Mouse (Mus musculus): Measurements from ENCODE around the gene Ankrd45. TPM values are rescaled to one million over a fixed set of nuclear protein-coding genes. Genes with fewer than 3 reads are reported as not detected.
"Not testable (repeated sequence)": the region's sequence is repeated elsewhere in the genome, so short reads cannot be mapped to it uniquely, and the experiment has no call there.

Ankrd45 gene
- polyA plus RNA-seq, 1 experiment from 2014 or later = not detected

DNA sequence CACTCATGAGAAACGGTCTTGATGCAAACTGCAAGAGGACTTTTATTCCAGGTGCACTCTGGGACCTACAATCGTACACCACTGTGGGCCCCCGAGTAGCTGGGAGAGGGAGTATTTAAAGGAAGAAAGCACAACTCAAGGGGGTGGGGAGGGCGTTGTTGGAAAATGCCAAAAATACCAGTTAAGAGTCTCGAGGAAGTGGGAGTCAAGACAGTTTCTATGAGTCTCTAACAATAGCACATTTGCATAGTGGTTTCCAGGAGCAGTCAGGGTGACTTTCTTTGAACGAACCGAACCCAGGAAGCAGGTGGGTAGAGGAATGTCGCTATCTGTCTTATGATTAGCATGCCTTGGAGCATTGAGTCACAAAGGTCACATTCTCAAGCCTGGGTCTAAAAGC, 3.1 kb downstream of the Ankrd45 start:
- not testable (repeated sequence) for H3K9ac ChIP-seq; H3K9me3 ChIP-seq (replicated peaks); ATAC-seq; H3K4me2 ChIP-seq; H3K4me1 ChIP-seq; H3K27ac ChIP-seq; H3K4me3 ChIP-seq; H3K36me3 ChIP-seq
- WGBS (ENCODE audit: insufficient replicate concordance) = 68% methylated on average over 8 of the region's 8 CpGs
- peaks cover 19% of the 10 kb centered on the region for H3K27me3 ChIP-seq (replicated peaks)

GRCm38 (mm10) chr1:161147888-161148287, 5.4 kb downstream of the Ankrd45 start:
- ATAC-seq = no peak
- H3K9ac ChIP-seq = no peak overlapping the region
- 43% methylated on average over 2 of the region's 2 CpGs for WGBS (ENCODE audit: insufficient replicate concordance)

DNA sequence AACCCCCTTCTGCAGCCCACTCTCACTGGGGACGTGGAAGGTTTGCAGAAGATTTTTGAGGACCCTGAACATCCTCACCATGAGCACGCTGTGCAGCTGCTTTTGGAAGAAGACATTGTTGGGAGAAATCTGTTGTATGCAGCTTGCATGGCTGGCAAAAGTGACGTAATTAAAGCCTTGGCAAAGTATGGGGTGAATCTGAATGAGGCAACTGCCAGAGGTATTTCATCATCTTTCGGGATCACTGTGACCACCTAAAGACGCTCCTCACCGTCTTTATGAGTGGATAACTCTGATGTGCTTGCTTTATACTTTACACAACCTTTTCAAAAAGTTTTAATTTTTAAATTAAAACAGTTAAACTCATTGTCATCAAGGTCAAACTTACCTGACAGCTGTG, 8.6 kb downstream of the Ankrd45 start:
- H3K27me3 ChIP-seq (replicated peaks) = no peaks in the 10 kb centered on the region
- no peaks in the 10 kb centered on the region for H3K36me3 ChIP-seq

More at GRCm38 (mm10) chr1:161147888-161148287, 5.4 kb downstream of the Ankrd45 start:
- no peak overlapping the region for H3K4me3 ChIP-seq
- no peaks in the 10 kb centered on the region for H3K9me3 ChIP-seq (replicated peaks)
- H3K4me1 ChIP-seq = no peaks in the 10 kb centered on the region; the same call in 1 of the 2 replicates
- H3K27me3 ChIP-seq (replicated peaks) = peaks cover 9% of the 10 kb centered on the region
- H3K27ac ChIP-seq = no peak overlapping the region
- no peak overlapping the region for H3K4me2 ChIP-seq
- H3K36me3 ChIP-seq = no peaks in the 10 kb centered on the region

GRCm38 (mm10) chr1:161156546-161156945, 14.1 kb downstream of the Ankrd45 start:
- Histone ChIP-seq H3K4me1 (no peaks in the 10 kb centered on the region; the same call in none of the 2 replicates), H3K4me3 (no peak overlapping the region), H3K27ac (no peak overlapping the region), H3K27me3 (replicated peaks) (0 out of 2 replicates have a peak, but pooled peaks cover 4% of the 10 kb centered on the region), H3K36me3 (no peaks in the 10 kb centered on the region), H3K9me3 (replicated peaks) (no peaks in the 10 kb centered on the region), H3K4me2 (no peak overlapping the region), H3K9ac (no peak overlapping the region)
- ATAC-seq = no peak
- 72% methylated on average over 10 of the region's 10 CpGs for WGBS (ENCODE audit: insufficient replicate concordance)

More for the DNA sequence above, 8.6 kb downstream of the Ankrd45 start:
- no peak overlapping the region for H3K4me3 ChIP-seq
- H3K27ac ChIP-seq = no peak overlapping the region
- H3K4me1 ChIP-seq = no peaks in the 10 kb centered on the region; the same call in 1 of the 2 replicates
- no peak overlapping the region for H3K9ac ChIP-seq
- H3K9me3 ChIP-seq (replicated peaks) = no peaks in the 10 kb centered on the region
- no peak for ATAC-seq
- 66% methylated on average over 6 of the region's 6 CpGs for WGBS (ENCODE audit: insufficient replicate concordance)
- H3K4me2 ChIP-seq = no peak overlapping the region

- H3K36me3 ChIP-seq = no peaks in the 10 kb centered on the region
- no peak within 1 kb of the TSS for H3K4me2 ChIP-seq
- no peak within 1 kb of the TSS for H3K4me3 ChIP-seq
- no peak for ATAC-seq
- H3K9me3 ChIP-seq (replicated peaks) = no peaks in the 10 kb centered on the region
- H3K9ac ChIP-seq = no peak within 1 kb of the TSS
- H3K4me1 ChIP-seq = no peaks in the 10 kb centered on the region; the same call in 1 of the 2 replicates
- H3K27ac ChIP-seq = no peak within 1 kb of the TSS
- 67% methylated on average over 3 of the region's 3 CpGs for WGBS (ENCODE audit: insufficient replicate concordance)
- 0 out of 2 replicates have a peak, but pooled peaks cover 4% of the 10 kb centered on the region for H3K27me3 ChIP-seq (replicated peaks)
These were observed 16.7 kb downstream of the Ankrd45 start, which contains the start of gene Tex50 for GRCm38 (mm10) chr1:161159214-161159613. Tex50 (minus strand) TSS chr1:161159314.

DNA sequence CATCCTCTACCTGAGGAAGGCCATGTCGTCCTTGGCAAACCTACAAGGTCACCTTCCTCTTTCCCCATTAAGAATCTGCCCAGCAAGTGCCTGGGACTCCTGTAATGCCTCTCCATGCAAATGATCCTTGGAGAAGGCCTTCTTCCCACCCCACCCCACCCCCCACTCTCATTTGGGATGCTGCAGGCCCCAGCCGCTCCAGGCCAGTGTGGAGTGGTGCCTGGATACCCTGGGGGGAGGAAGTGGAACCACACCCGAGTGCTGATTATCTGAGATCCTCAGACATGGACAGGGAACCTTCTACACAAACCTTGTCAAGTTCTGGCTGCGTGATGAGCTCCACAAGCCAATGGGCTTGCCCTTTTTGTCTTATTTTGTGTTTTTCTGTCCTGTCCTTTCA, 17.8 kb downstream of the Ankrd45 start:
- Histone ChIP-seq H3K9me3 (replicated peaks) (no peaks in the 10 kb centered on the region), H3K27me3 (replicated peaks) (0 out of 2 replicates have a peak, but pooled peaks cover 4% of the 10 kb centered on the region), H3K36me3 (no peaks in the 10 kb centered on the region), H3K27ac (no peak overlapping the region), H3K4me1 (no peaks in the 10 kb centered on the region; the same call in 1 of the 2 replicates), H3K9ac (no peak overlapping the region), H3K4me3 (no peak overlapping the region), H3K4me2 (no peak overlapping the region)
- 28% methylated on average over 4 of the region's 4 CpGs for WGBS (ENCODE audit: insufficient replicate concordance)
- no peak for ATAC-seq

DNA sequence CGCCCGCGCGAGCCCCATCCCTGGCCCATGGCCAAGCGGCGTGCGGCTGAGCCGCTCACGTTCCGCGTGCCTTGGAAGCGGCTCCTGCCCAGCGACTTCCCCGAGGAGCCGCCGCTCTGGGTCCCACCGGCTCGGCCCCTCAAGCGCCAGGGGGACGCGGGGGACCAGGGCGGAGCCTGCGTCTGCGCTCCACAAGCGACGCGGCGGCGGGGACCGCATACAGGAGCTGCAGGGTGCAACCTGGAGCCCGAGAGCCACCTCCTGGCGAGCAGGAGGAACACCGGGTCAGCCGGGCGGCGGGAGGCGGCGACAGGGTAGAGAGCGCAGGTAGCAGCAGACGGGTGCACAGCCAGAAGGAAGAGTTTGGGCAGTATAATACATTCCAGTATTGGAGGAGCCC, 28.2 kb downstream of the Ankrd45 start:
- WGBS (ENCODE audit: insufficient replicate concordance) = 3% methylated on average over 40 of the region's 40 CpGs
- ATAC-seq = peak; percentile 80
- H3K27me3 ChIP-seq (replicated peaks) = peaks cover 76% of the 10 kb centered on the region

GRCm38 (mm10) chr1:161180674-161181073, 38.2 kb downstream of the Ankrd45 start:
- Histone ChIP-seq H3K27me3 (replicated peaks) (no peaks in the 10 kb centered on the region), H3K36me3 (no peaks in the 10 kb centered on the region), H3K4me3 (no peak overlapping the region), H3K4me1 (no peaks in the 10 kb centered on the region), H3K4me2 (no peak overlapping the region), H3K9me3 (replicated peaks) (no peaks in the 10 kb centered on the region), H3K27ac (no peak overlapping the region), H3K9ac (no peak overlapping the region)
- 38% methylated on average over 8 of the region's 8 CpGs for WGBS (ENCODE audit: insufficient replicate concordance)
- no peak for ATAC-seq

More for the DNA sequence above, 28.2 kb downstream of the Ankrd45 start:
- Histone ChIP-seq H3K36me3 (no peaks in the 10 kb centered on the region), H3K4me3 (peak overlapping the region; percentile 56), H3K4me1 (no peaks in the 10 kb centered on the region), H3K9me3 (replicated peaks) (no peaks in the 10 kb centered on the region), H3K9ac (peak overlapping the region; percentile 42; the same call in 1 of the 2 replicates), H3K27ac (no peak overlapping the region), H3K4me2 (peak overlapping the region; percentile 74)

DNA sequence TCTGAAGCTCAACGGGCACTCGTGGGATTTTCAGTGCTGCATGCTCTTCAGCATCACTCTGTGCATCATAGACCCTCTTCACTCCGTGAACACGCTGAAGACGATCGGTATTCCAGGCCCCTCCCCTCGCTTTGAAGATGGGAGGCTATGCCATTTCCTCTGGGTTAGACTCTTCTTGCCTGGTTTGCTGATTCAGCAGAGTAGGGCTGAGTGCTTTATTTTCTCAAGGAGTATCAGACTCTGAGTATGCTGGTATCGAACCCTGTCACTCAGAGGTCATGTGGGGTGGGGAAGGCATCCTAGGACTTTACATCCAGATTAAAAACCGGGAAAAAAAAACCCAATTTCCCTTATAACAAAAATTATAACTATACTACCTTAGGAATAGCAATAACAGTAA, 39.9 kb downstream of the Ankrd45 start:
- Histone ChIP-seq H3K9ac (no peak overlapping the region), H3K4me1 (peaks cover 4% of the 10 kb centered on the region), H3K27ac (no peak overlapping the region), H3K27me3 (replicated peaks) (no peaks in the 10 kb centered on the region), H3K9me3 (replicated peaks) (no peaks in the 10 kb centered on the region), H3K36me3 (no peaks in the 10 kb centered on the region), H3K4me2 (no peak overlapping the region), H3K4me3 (no peak overlapping the region)
- 60% methylated on average over 9 of the region's 9 CpGs for WGBS (ENCODE audit: insufficient replicate concordance)
- ATAC-seq = no peak

GRCm38 (mm10) chr1:161183677-161184076, 41.2 kb downstream of the Ankrd45 start:
- Histone ChIP-seq H3K4me3 (no peak overlapping the region), H3K9ac (no peak overlapping the region), H3K4me2 (no peak overlapping the region), H3K9me3 (replicated peaks) (no peaks in the 10 kb centered on the region), H3K36me3 (no peaks in the 10 kb centered on the region), H3K27me3 (replicated peaks) (no peaks in the 10 kb centered on the region), H3K4me1 (peaks cover 7% of the 10 kb centered on the region), H3K27ac (no peak overlapping the region)
- no peak for ATAC-seq
- WGBS (ENCODE audit: insufficient replicate concordance) = 65% methylated on average over 9 of the region's 9 CpGs

- Histone ChIP-seq H3K27ac (no peak overlapping the region), H3K9me3 (replicated peaks) (no peaks in the 10 kb centered on the region), H3K4me2 (no peak overlapping the region), H3K4me1 (peaks cover 7% of the 10 kb centered on the region), H3K36me3 (no peaks in the 10 kb centered on the region), H3K9ac (no peak overlapping the region), H3K27me3 (replicated peaks) (peaks cover 3% of the 10 kb centered on the region; the same call in 1 of the 2 replicates), H3K4me3 (no peak overlapping the region)
- 75% methylated on average over 3 of the region's 3 CpGs for WGBS (ENCODE audit: insufficient replicate concordance)
- ATAC-seq = no peak
These were observed 42.9 kb downstream of the Ankrd45 start for GRCm38 (mm10) chr1:161185431-161185830.

- ATAC-seq = no peak
- 62% methylated on average over 9 of the region's 9 CpGs for WGBS (ENCODE audit: insufficient replicate concordance)
These were observed 47.9 kb downstream of the Ankrd45 start for GRCm38 (mm10) chr1:161190253-161190910.

More at GRCm38 (mm10) chr1:161190253-161190910, 47.9 kb downstream of the Ankrd45 start:
- no peaks in the 10 kb centered on the region for H3K36me3 ChIP-seq
- no peaks in the 10 kb centered on the region for H3K9me3 ChIP-seq (replicated peaks)
- H3K4me1 ChIP-seq = peaks cover 13% of the 10 kb centered on the region
- H3K4me2 ChIP-seq = no peak overlapping the region
- H3K9ac ChIP-seq = no peak overlapping the region
- peaks cover 6% of the 10 kb centered on the region; the same call in 1 of the 2 replicates for H3K27me3 ChIP-seq (replicated peaks)
- H3K27ac ChIP-seq = no peak overlapping the region
- H3K4me3 ChIP-seq = no peak overlapping the region

Measured in liver, embryonic 12.5 days (tissue).